Mouse (Mus musculus): ENCODE data around the gene Vtcn1. TPM values are rescaled to one million over a fixed set of nuclear protein-coding genes. Genes with fewer than 3 reads are reported as not detected.
A peak's percentile ranks its signal among the peaks of the same experiment; 100 is the strongest.

The Vtcn1 gene
- polyA plus RNA-seq, 2 experiments from 2014 or later = not detected

GRCm38 (mm10) chr3:100857139-100857538 is 31.9 kb downstream of the Vtcn1 start:
- no peak for ATAC-seq

GRCm38 (mm10) chr3:100858334-100859002 is 33.2 kb downstream of the Vtcn1 start:
- no peak for ATAC-seq

- no peak for ATAC-seq
Observed at GRCm38 (mm10) chr3:100861307-100862303, 36.3 kb downstream of the Vtcn1 start.

GRCm38 (mm10) chr3:100866946-100867345 is 41.7 kb downstream of the Vtcn1 start:
- no peak for ATAC-seq

GRCm38 (mm10) chr3:100877057-100877456 is 51.8 kb downstream of the Vtcn1 start:
- no peak for ATAC-seq

- ATAC-seq = no peak
Observed at GRCm38 (mm10) chr3:100881403-100881802, 56.1 kb downstream of the Vtcn1 start.

GRCm38 (mm10) chr3:100881843-100882634 is 56.8 kb downstream of the Vtcn1 start:
- ATAC-seq = no peak

GRCm38 (mm10) chr3:100889234-100889633 is 64.0 kb downstream of the Vtcn1 start:
- ATAC-seq = no peak

GRCm38 (mm10) chr3:100890406-100890805 is 65.1 kb downstream of the Vtcn1 start:
- ATAC-seq = no peak

GRCm38 (mm10) chr3:100892383-100893335 is 67.4 kb downstream of the Vtcn1 start:
- no peak for ATAC-seq

GRCm38 (mm10) chr3:100895500-100895899 is 70.2 kb downstream of the Vtcn1 start:
- ATAC-seq = no peak

- ATAC-seq = no peak
Observed at GRCm38 (mm10) chr3:100906128-100906527, 80.9 kb downstream of the Vtcn1 start.

- no peak for ATAC-seq
Observed at GRCm38 (mm10) chr3:100906916-100907315, 81.7 kb downstream of the Vtcn1 start.

GRCm38 (mm10) chr3:100908594-100908993 is 83.3 kb downstream of the Vtcn1 start:
- no peak for ATAC-seq

- no peak for ATAC-seq
Observed at GRCm38 (mm10) chr3:100910621-100911020, 85.4 kb downstream of the Vtcn1 start.

- no peak for ATAC-seq
Observed at GRCm38 (mm10) chr3:100911026-100911425, 85.8 kb downstream of the Vtcn1 start.

- no peak for ATAC-seq
Observed at GRCm38 (mm10) chr3:100911498-100912213, 86.4 kb downstream of the Vtcn1 start.

GRCm38 (mm10) chr3:100916844-100917243 is 91.6 kb downstream of the Vtcn1 start:
- peak; percentile 74 for ATAC-seq

GRCm38 (mm10) chr3:100920611-100921140 is 95.4 kb downstream of the Vtcn1 start:
- ATAC-seq = no peak

- ATAC-seq = peak; percentile 93
Observed at GRCm38 (mm10) chr3:100921825-100922505, 96.7 kb downstream of the Vtcn1 start, which contains the start of gene Trim45. Gene Trim45 (plus strand): TSS chr3:100922202.

Data from CD4-positive, CD25-positive, alpha-beta regulatory T cell, adult 4 months (primary cell).